ENCODE assay signal across 23 mouse cellular contexts in the genomic region with DNA sequence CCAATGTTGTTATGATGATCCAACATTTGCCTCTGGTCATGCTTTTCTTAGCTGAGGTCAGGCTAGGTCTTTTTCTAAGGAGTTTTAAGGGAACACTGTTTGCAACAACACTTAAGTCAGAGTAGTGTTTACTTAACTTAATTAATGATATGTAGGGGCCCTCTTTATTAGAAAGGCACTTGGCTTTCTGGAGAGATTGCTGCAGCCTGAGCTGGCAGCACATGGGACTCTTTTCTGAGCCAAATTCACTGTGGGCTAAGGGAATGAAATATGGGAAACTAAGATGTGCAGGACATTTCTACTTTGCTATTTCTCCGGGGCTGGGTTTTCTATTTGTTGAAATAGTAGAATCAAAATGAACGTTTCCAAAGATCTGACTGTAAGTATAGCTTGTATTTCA.
DNase-seq lines count a peak whose midpoint lies in the region; ATAC-seq and TF ChIP-seq lines count a peak whose summit lies in the region.
"Had no signal": no experiment of that assay in that cellular context is flagged by ENCODE, and none has a peak within 500 bp of the region (broad histone marks: within the 10 kb centered on the region; RNA-seq: fewer than 3 reads in every experiment).

No protein-coding gene starts in this region.

- no peak overlapping the region for H3K4me3 ChIP-seq in kidney, adult 2 months (ENCODE audit: insufficient read depth, low read depth, low read length)
- H3K4me3 ChIP-seq in lung, adult 2 months (replicated peaks; ENCODE audit: extremely low read depth, low read depth, low read length) = no peak overlapping the region
- H3K4me3 ChIP-seq in limb, embryonic 15.5 days = no peak overlapping the region
- H3K4me3 ChIP-seq: embryonic facial prominence, embryonic 12.5 days; forebrain, embryonic 12.5 days; midbrain, embryonic 15.5 days; myocyte; neural tube, embryonic 13.5 days had no signal

- peaks cover 7% of the 10 kb centered on the region for H3K4me1 ChIP-seq in kidney, adult 2 months (ENCODE audit: control insufficient read depth, insufficient read depth, low read length)
- H3K4me1 ChIP-seq in lung, adult 2 months (ENCODE audit: control insufficient read depth, insufficient read depth, low read length) = no peaks in the 10 kb centered on the region; the same call in none of the 2 replicates
- peaks cover 9% of the 10 kb centered on the region; the same call in 1 of the 2 replicates for H3K4me1 ChIP-seq in limb, embryonic 15.5 days
- H3K4me1 ChIP-seq: embryonic facial prominence, embryonic 12.5 days had no signal

- peak; percentile 26 for DNase-seq in kidney, adult 2 months
- no peak for DNase-seq in kidney, postnatal 10 days
- peak; percentile 13 for DNase-seq in lung, postnatal 14 days
- no peak for DNase-seq in lung, adult 2 months
- peak; percentile 13 for DNase-seq in brain, embryonic 14.5 days (ENCODE audit: low read depth)
- DNase-seq in gastrocnemius, adult 18-20 months (ENCODE audit: low spot score) = no peak
- DNase-seq: adrenal gland, postnatal 14 days; cerebellum, adult 8-10 months; heart, postnatal 4 days; kidney, adult 18-20 months; right cerebral cortex, postnatal 25 days; spleen, adult 18-20 months; thymus, adult 2 months; thymus, postnatal 4 days had no signal

- H3K9ac ChIP-seq in limb, embryonic 15.5 days = no peak overlapping the region
- H3K9ac ChIP-seq: embryonic facial prominence, embryonic 12.5 days; forebrain, embryonic 12.5 days; liver, embryonic 14.5 days; midbrain, embryonic 15.5 days; neural tube, embryonic 13.5 days had no signal

- no peaks in the 10 kb centered on the region for H3K9me3 ChIP-seq in limb, embryonic 15.5 days
- H3K9me3 ChIP-seq: embryonic facial prominence, embryonic 12.5 days; forebrain, embryonic 12.5 days; midbrain, embryonic 15.5 days; neural tube, embryonic 13.5 days had no signal

- H3K36me3 ChIP-seq in kidney, adult 2 months (ENCODE audit: control insufficient read depth, insufficient read depth, low read length) = peaks cover 9% of the 10 kb centered on the region
- H3K36me3 ChIP-seq in limb, embryonic 15.5 days = peaks cover 6% of the 10 kb centered on the region

- WGBS in kidney, adult 2 months = 66% methylated on average over 2 of the region's 2 CpGs
- WGBS in lung, adult 2 months = 61% methylated on average over 2 of the region's 2 CpGs
- WGBS in limb, embryonic 15.5 days = 53% methylated on average over 2 of the region's 2 CpGs

- H3K27ac ChIP-seq in kidney, adult 2 months (ENCODE audit: insufficient read depth, low read depth, low read length) = no peak overlapping the region; the same call in 1 of the 2 replicates
- H3K27ac ChIP-seq in limb, embryonic 15.5 days = peak overlapping the region; percentile 22; the same call in 1 of the 2 replicates
- H3K27ac ChIP-seq: embryonic facial prominence, embryonic 12.5 days; forebrain, embryonic 12.5 days; kidney, postnatal 0 days; liver, embryonic 14.5 days; midbrain, embryonic 15.5 days; neural tube, embryonic 13.5 days had no signal

- no peaks in the 10 kb centered on the region for H3K27me3 ChIP-seq in kidney, adult 2 months (replicated peaks; ENCODE audit: control insufficient read depth, insufficient read depth, low read length)
- no peaks in the 10 kb centered on the region for H3K27me3 ChIP-seq in limb, embryonic 15.5 days
- H3K27me3 ChIP-seq: embryonic facial prominence, embryonic 12.5 days; forebrain, embryonic 12.5 days; midbrain, embryonic 15.5 days; neural tube, embryonic 13.5 days had no signal

- no peak overlapping the region for H3K4me2 ChIP-seq in limb, embryonic 15.5 days
- H3K4me2 ChIP-seq: embryonic facial prominence, embryonic 12.5 days; forebrain, embryonic 12.5 days; midbrain, embryonic 15.5 days; neural tube, embryonic 13.5 days had no signal

- TF ChIP-seq CTCF in kidney, adult 2 months (conservative IDR thresholded peaks at IDR 0.05; ENCODE audit: insufficient read depth, insufficient read length, low read depth, low read length) = no peak
- TF ChIP-seq CTCF in lung, adult 2 months (IDR thresholded peaks at IDR 0.05; ENCODE audit: insufficient read depth, low read length) = no peak
- no peak for TF ChIP-seq CTCF in brain, embryonic 14.5 days (IDR thresholded peaks at IDR 0.05; ENCODE audit: borderline replicate concordance, extremely low read depth, insufficient read depth, insufficient read length)

- ATAC-seq in limb, embryonic 15.5 days (ENCODE audit: insufficient number of reproducible peaks, low FRiP score, low TSS enrichment, low read depth) = no peak
- ATAC-seq: activated CD4-positive, CD25-positive, alpha-beta regulatory T cell, adult 4 months; midbrain, embryonic 15.5 days had no signal

- no peak for TF ChIP-seq POLR2A in kidney, adult 2 months (IDR thresholded peaks at IDR 0.05; ENCODE audit: low read depth, low read length)
- no peak for TF ChIP-seq POLR2A in lung, adult 2 months (IDR thresholded peaks at IDR 0.05; ENCODE audit: borderline replicate concordance, extremely low read depth, low read depth, low read length)
- TF ChIP-seq POLR2A in brain, embryonic 14.5 days (IDR thresholded peaks at IDR 0.05; ENCODE audit: borderline replicate concordance, extremely low read depth, insufficient read depth, insufficient read length, poor library complexity, severe bottlenecking) = no peak

Comparison
In these comparisons a context has a peak if more than half of its experiments do, and no peak if none do; other contexts are left out.
1. DNase-seq: peak in kidney, adult 2 months (single experiment), lung, postnatal 14 days (single experiment) and brain, embryonic 14.5 days (single experiment); none in kidney, postnatal 10 days (single experiment), lung, adult 2 months (single experiment) and gastrocnemius, adult 18-20 months (single experiment).